Mouse (Mus musculus) myocyte (in vitro differentiated cells): ENCODE results near the gene Cep170. TPM values are rescaled to one million over a fixed set of nuclear protein-coding genes. Genes with fewer than 3 reads are reported as not detected.

Experiments
- H3K27me3 ChIP-seq: one replicate; pipeline ENCODE4 v1.6.1; 2011; ENCODE audit not compliant: control insufficient read depth, insufficient read depth, insufficient read length
- H3K36me3 ChIP-seq: one replicate; pipeline ENCODE4 v1.6.1; 2011; ENCODE audit not compliant: control insufficient read depth, insufficient read depth
- H3K4me2 ChIP-seq: one replicate; pipeline ENCODE4 v1.6.1; 2011; ENCODE audit warnings: low read depth, control low read depth
- H3K4me3 ChIP-seq: one replicate; pipeline ENCODE4 v1.5.1; 2011; ENCODE audit warnings: mild to moderate bottlenecking, control low read depth, moderate library complexity
- H3K79me2 ChIP-seq: one replicate; pipeline ENCODE4 v1.6.1; 2011; ENCODE audit not compliant: control insufficient read depth, insufficient read depth
- H3ac ChIP-seq: one replicate; pipeline ENCODE4 v1.6.1; 2011; ENCODE audit not compliant: control insufficient read depth, insufficient read length
- CEBPB ChIP-seq: IDR thresholded peaks from 2 replicates; pipeline ENCODE4 v1.6.1; 2011; ENCODE audit warnings: mild to moderate bottlenecking, moderate library complexity; ENCODE audit not compliant: poor library complexity, insufficient read depth, severe bottlenecking
- E2F4 ChIP-seq: IDR thresholded peaks from one replicate; pipeline ENCODE4 v1.6.1; 2011; ENCODE audit warnings: mild to moderate bottlenecking, control low read depth, moderate library complexity; ENCODE audit not compliant: insufficient read depth
- MAX ChIP-seq: IDR thresholded peaks from one replicate; pipeline ENCODE4 v1.6.1; 2011; ENCODE audit warnings: low read depth, mild to moderate bottlenecking, control low read depth
- MYOD1 ChIP-seq, 3 experiments: IDR thresholded peaks; one replicate each; pipeline ENCODE4 v1.6.1; 2011; ENCODE audit warnings: control low read depth in 2 of 3, low read depth in 2 of 3, mild to moderate bottlenecking in 2 of 3, moderate library complexity in 1 of 3; ENCODE audit not compliant: insufficient read length in 2 of 3, control insufficient read depth in 1 of 3
- MYOG ChIP-seq, 3 experiments: IDR thresholded peaks; one replicate each; pipeline ENCODE4 v1.6.1; 2011; ENCODE audit warnings: control low read depth in 2 of 3, low read depth in 2 of 3, mild to moderate bottlenecking in 2 of 3; ENCODE audit not compliant: insufficient read length in 2 of 3, control insufficient read depth in 1 of 3, insufficient read depth in 1 of 3
- POLR2A ChIP-seq: IDR thresholded peaks from one replicate; pipeline ENCODE4 v1.6.1; 2011; ENCODE audit warnings: low read depth, mild to moderate bottlenecking, control low read depth, moderate library complexity; ENCODE audit not compliant: insufficient read length
- POLR2AphosphoS2 ChIP-seq: IDR thresholded peaks from one replicate; pipeline ENCODE4 v1.6.1; 2011; ENCODE audit warnings: low read depth, control low read depth; ENCODE audit not compliant: insufficient read length
- REST ChIP-seq: IDR thresholded peaks from one replicate; pipeline ENCODE4 v1.6.1; 2011; ENCODE audit warnings: mild to moderate bottlenecking, control low read depth, moderate library complexity; ENCODE audit not compliant: insufficient read depth, insufficient read length
- SRF ChIP-seq: IDR thresholded peaks from one replicate; pipeline ENCODE4 v1.6.1; 2011; ENCODE audit warnings: low read depth; ENCODE audit not compliant: control insufficient read depth, insufficient read length
- TCF12 ChIP-seq: IDR thresholded peaks from one replicate; pipeline ENCODE4 v1.6.1; 2011; ENCODE audit warnings: mild to moderate bottlenecking, control low read depth; ENCODE audit not compliant: poor library complexity, insufficient read depth, severe bottlenecking
- TCF3 ChIP-seq: IDR thresholded peaks from one replicate; pipeline ENCODE4 v1.6.1; 2011; ENCODE audit warnings: low read depth, control low read depth; ENCODE audit not compliant: insufficient read length
- USF1 ChIP-seq: IDR thresholded peaks from one replicate; pipeline ENCODE4 v1.6.1; 2011; ENCODE audit warnings: low read depth, mild to moderate bottlenecking, control low read depth, moderate library complexity
- polyA plus RNA-seq: library from polyadenylated mRNA; unstranded; fragments of >200 nt; fragmentation: generic; extraction: Trizol; gene quantifications from one replicate; pipeline ENCODE4 v1.2.1, GENCODE M21; 2012; ENCODE audit warnings: missing spikeins

The Cep170 gene
- polyA plus RNA-seq, 1 experiment: 15.4 TPM

- H3K79me2 ChIP-seq: peaks cover 5% of the 10 kb centered on the region
- TF ChIP-seq E2F4: no peak
- no peak for TF ChIP-seq POLR2A
- TF ChIP-seq REST: no peak
- TF ChIP-seq USF1: no peak
- no peak for TF ChIP-seq POLR2AphosphoS2
- TF ChIP-seq MYOD1 (IDR thresholded peaks at IDR 0.05; ENCODE audit: control insufficient read depth in 1 of 3, insufficient read length in 2 of 3, low read depth in 2 of 3): no peak
- TF ChIP-seq TCF3: no peak
- no peak for TF ChIP-seq SRF
- no peak for TF ChIP-seq TCF12
- TF ChIP-seq CEBPB: no peak
- no peak overlapping the region for H3K4me3 ChIP-seq
- H3K36me3 ChIP-seq: peaks cover 5% of the 10 kb centered on the region
- H3K4me2 ChIP-seq: no peak overlapping the region
- no peaks in the 10 kb centered on the region for H3K27me3 ChIP-seq
- no peak overlapping the region for H3ac ChIP-seq
Observed at GRCm38 (mm10) chr1:176826186-176826585, 12.3 kb upstream of the Cep170 start.

- Histone ChIP-seq H3K4me3 (no peak overlapping the region), H3K4me2 (no peak overlapping the region), H3K27me3 (no peaks in the 10 kb centered on the region), H3K79me2 (peaks cover 5% of the 10 kb centered on the region), H3ac (no peak overlapping the region), H3K36me3 (peaks cover 5% of the 10 kb centered on the region)
- TF ChIP-seq TCF12 (no peak), TCF3 (no peak), MYOD1 (IDR thresholded peaks at IDR 0.05; ENCODE audit: control insufficient read depth in 1 of 3, insufficient read length in 2 of 3, low read depth in 2 of 3) (no peak), E2F4 (no peak), POLR2AphosphoS2 (no peak), SRF (no peak), MAX (no peak), MYOG (IDR thresholded peaks at IDR 0.05; ENCODE audit: control insufficient read depth in 1 of 3, insufficient read depth in 1 of 3, insufficient read length in 2 of 3, low read depth in 2 of 3) (no peak)
Observed at GRCm38 (mm10) chr1:176825084-176825483, 11.2 kb upstream of the Cep170 start.

GRCm38 (mm10) chr1:176824611-176825010 is 10.7 kb upstream of the Cep170 start:
- H3K4me3 ChIP-seq: no peak overlapping the region
- H3K4me2 ChIP-seq: no peak overlapping the region

GRCm38 (mm10) chr1:176823889-176824288 is 10.0 kb upstream of the Cep170 start:
- Histone ChIP-seq H3K79me2 (peaks cover 10% of the 10 kb centered on the region), H3K27me3 (no peaks in the 10 kb centered on the region), H3K36me3 (peaks cover 4% of the 10 kb centered on the region), H3K4me2 (peak overlapping the region; percentile 64), H3K4me3 (no peak overlapping the region), H3ac (no peak overlapping the region)
- TF ChIP-seq TCF3 (no peak), TCF12 (no peak), REST (no peak), POLR2A (no peak), SRF (no peak), MAX (no peak), MYOG (IDR thresholded peaks at IDR 0.05; ENCODE audit: control insufficient read depth in 1 of 3, insufficient read depth in 1 of 3, insufficient read length in 2 of 3, low read depth in 2 of 3) (no peak), POLR2AphosphoS2 (no peak), USF1 (no peak), CEBPB (no peak), MYOD1 (IDR thresholded peaks at IDR 0.05; ENCODE audit: control insufficient read depth in 1 of 3, insufficient read length in 2 of 3, low read depth in 2 of 3) (no peak), E2F4 (no peak)

More at GRCm38 (mm10) chr1:176824611-176825010, 10.7 kb upstream of the Cep170 start:
- TF ChIP-seq CEBPB (no peak), MYOD1 (IDR thresholded peaks at IDR 0.05; ENCODE audit: control insufficient read depth in 1 of 3, insufficient read length in 2 of 3, low read depth in 2 of 3) (no peak), E2F4 (no peak), POLR2A (no peak), TCF3 (no peak), REST (no peak), MYOG (IDR thresholded peaks at IDR 0.05; ENCODE audit: control insufficient read depth in 1 of 3, insufficient read depth in 1 of 3, insufficient read length in 2 of 3, low read depth in 2 of 3) (no peak), MAX (no peak), TCF12 (no peak), POLR2AphosphoS2 (no peak), USF1 (no peak), SRF (no peak)
- no peak overlapping the region for H3ac ChIP-seq
- peaks cover 5% of the 10 kb centered on the region for H3K36me3 ChIP-seq
- no peaks in the 10 kb centered on the region for H3K27me3 ChIP-seq
- H3K79me2 ChIP-seq: peaks cover 8% of the 10 kb centered on the region

- Histone ChIP-seq H3ac (no peak overlapping the region), H3K27me3 (no peaks in the 10 kb centered on the region), H3K79me2 (peaks cover 10% of the 10 kb centered on the region), H3K4me2 (peak overlapping the region; percentile 64), H3K4me3 (no peak overlapping the region), H3K36me3 (no peaks in the 10 kb centered on the region)
- TF ChIP-seq SRF (no peak), MAX (no peak), E2F4 (no peak), TCF3 (no peak), REST (no peak), USF1 (no peak), POLR2AphosphoS2 (no peak), POLR2A (no peak), CEBPB (no peak), MYOG (IDR thresholded peaks at IDR 0.05; ENCODE audit: control insufficient read depth in 1 of 3, insufficient read depth in 1 of 3, insufficient read length in 2 of 3, low read depth in 2 of 3) (no peak), TCF12 (no peak), MYOD1 (IDR thresholded peaks at IDR 0.05; ENCODE audit: control insufficient read depth in 1 of 3, insufficient read length in 2 of 3, low read depth in 2 of 3) (no peak)
Observed at GRCm38 (mm10) chr1:176822949-176823348, 9.1 kb upstream of the Cep170 start.
